Mouse (Mus musculus): ENCODE results near the gene Tekt3.

Gene Tekt3

GRCm38 (mm10) chr11:63058375-63058952, 3.0 kb upstream of the Tekt3 start:
- no peak for DNase-seq (ENCODE audit: low spot score in 2 of 2)

- no peak for DNase-seq (ENCODE audit: low spot score in 2 of 2)
Measured at GRCm38 (mm10) chr11:63059911-63060310, 1.5 kb upstream of the Tekt3 start.

GRCm38 (mm10) chr11:63066526-63066925, 5.1 kb downstream of the Tekt3 start:
- no peak for DNase-seq (ENCODE audit: low spot score in 2 of 2)

- no peak for DNase-seq (ENCODE audit: low spot score in 2 of 2)
Measured at GRCm38 (mm10) chr11:63070081-63070480, 8.6 kb downstream of the Tekt3 start.

GRCm38 (mm10) chr11:63084536-63084935, 23.1 kb downstream of the Tekt3 start:
- DNase-seq (ENCODE audit: low spot score in 2 of 2) = no peak

- DNase-seq (ENCODE audit: low spot score in 2 of 2) = no peak
Measured at GRCm38 (mm10) chr11:63088672-63089071, 27.2 kb downstream of the Tekt3 start.

GRCm38 (mm10) chr11:63090210-63090609, 28.8 kb downstream of the Tekt3 start:
- no peak for DNase-seq (ENCODE audit: low spot score in 2 of 2)

GRCm38 (mm10) chr11:63090986-63091385, 29.5 kb downstream of the Tekt3 start:
- DNase-seq (ENCODE audit: low spot score in 2 of 2) = no peak

GRCm38 (mm10) chr11:63092271-63092670, 30.8 kb downstream of the Tekt3 start:
- no peak for DNase-seq (ENCODE audit: low spot score in 2 of 2)

GRCm38 (mm10) chr11:63093601-63094000, 32.1 kb downstream of the Tekt3 start:
- no peak for DNase-seq (ENCODE audit: low spot score in 2 of 2)

- no peak for DNase-seq (ENCODE audit: low spot score in 2 of 2)
Measured at GRCm38 (mm10) chr11:63094496-63094895, 33.0 kb downstream of the Tekt3 start.

- DNase-seq (ENCODE audit: low spot score in 2 of 2) = no peak
Measured at GRCm38 (mm10) chr11:63098016-63098415, 36.6 kb downstream of the Tekt3 start.

GRCm38 (mm10) chr11:63099390-63099789, 37.9 kb downstream of the Tekt3 start:
- no peak for DNase-seq (ENCODE audit: low spot score in 2 of 2)

- DNase-seq (ENCODE audit: low spot score in 2 of 2) = no peak
Measured at GRCm38 (mm10) chr11:63103256-63103655, 41.8 kb downstream of the Tekt3 start.

- no peak for DNase-seq (ENCODE audit: low spot score in 2 of 2)
Measured at GRCm38 (mm10) chr11:63104026-63104425, 42.6 kb downstream of the Tekt3 start.

GRCm38 (mm10) chr11:63109230-63109775, 47.8 kb downstream of the Tekt3 start:
- no peak for DNase-seq (ENCODE audit: low spot score in 2 of 2)

GRCm38 (mm10) chr11:63110329-63110728, 48.9 kb downstream of the Tekt3 start:
- DNase-seq (ENCODE audit: low spot score in 2 of 2) = no peak

- DNase-seq (ENCODE audit: low spot score in 2 of 2) = no peak
Measured at GRCm38 (mm10) chr11:63114807-63115641, 53.6 kb downstream of the Tekt3 start.

GRCm38 (mm10) chr11:63116652-63117051, 55.2 kb downstream of the Tekt3 start:
- DNase-seq (ENCODE audit: low spot score in 2 of 2) = no peak

GRCm38 (mm10) chr11:63117266-63117665, 55.8 kb downstream of the Tekt3 start:
- DNase-seq (ENCODE audit: low spot score in 2 of 2) = no peak

- no peak for DNase-seq (ENCODE audit: low spot score in 2 of 2)
Measured at GRCm38 (mm10) chr11:63119791-63120190, 58.3 kb downstream of the Tekt3 start.

- no peak for DNase-seq (ENCODE audit: low spot score in 2 of 2)
Measured at GRCm38 (mm10) chr11:63122249-63122648, 60.8 kb downstream of the Tekt3 start.

GRCm38 (mm10) chr11:63122776-63123350, 61.4 kb downstream of the Tekt3 start:
- DNase-seq (ENCODE audit: low spot score in 2 of 2) = no peak

Measured in urinary bladder, postnatal 4 days (tissue).